Mouse (Mus musculus) CH12.LX (cell line): ENCODE measurements around the gene Adamts3. TPM values are rescaled to one million over a fixed set of nuclear protein-coding genes. Genes with fewer than 3 reads are reported as not detected.

Experiments used
- DNase-seq: peaks from one replicate; pipeline ENCODE4 v3.0.0-alpha.2; 2013; ENCODE audit errors: extremely low read depth
- H3K27ac ChIP-seq: 2 replicates; pipeline ENCODE4 v1.5.1; 2012; ENCODE audit warnings: low read depth, mild to moderate bottlenecking, control low read depth, moderate library complexity; ENCODE audit not compliant: insufficient read depth
- H3K27me3 ChIP-seq: replicated peaks from 2 replicates; pipeline ENCODE3; 2012; ENCODE audit warnings: inconsistent platforms
- H3K36me3 ChIP-seq, 2 experiments: replicated peaks in 1 of 2; 2 replicates each; pipeline versions ENCODE3 to v1.6.1; 2012; ENCODE audit warnings: inconsistent platforms in 1 of 2, low read length in 1 of 2, mild to moderate bottlenecking in 1 of 2, mixed read lengths in 1 of 2, moderate library complexity in 1 of 2; ENCODE audit not compliant: control insufficient read depth in 1 of 2, insufficient read depth in 1 of 2
- H3K4me1 ChIP-seq, 2 experiments: 2 replicates each; pipeline ENCODE4 v1.6.1; 2012; ENCODE audit warnings: inconsistent platforms in 1 of 2, moderate library complexity in 1 of 2; ENCODE audit not compliant: insufficient read depth in 2 of 2, control insufficient read depth in 1 of 2
- H3K4me2 ChIP-seq: 2 replicates; pipeline ENCODE4 v1.6.1; 2012; ENCODE audit warnings: low read depth, mild to moderate bottlenecking, control low read depth; ENCODE audit not compliant: poor library complexity, insufficient read depth, severe bottlenecking
- H3K4me3 ChIP-seq, 3 experiments: fragments of 150-350 bp in 1 of 3; sonication (generic) in 1 of 3; replicated peaks in 1 of 3; 2 replicates each; pipeline versions ENCODE3 to v1.5.1; 2011 to 2012; ENCODE audit warnings: low read depth in 2 of 3, low read length in 2 of 3, mild to moderate bottlenecking in 2 of 3, moderate library complexity in 2 of 3, control low read depth in 1 of 3, improper control_type of control experiment in 1 of 3, inconsistent platforms in 1 of 3, mixed read lengths in 1 of 3; ENCODE audit not compliant: poor library complexity in 1 of 3
- H3K79me2 ChIP-seq: replicated peaks from 2 replicates; pipeline ENCODE4 v1.6.1; 2012; ENCODE audit warnings: mild to moderate bottlenecking, moderate library complexity; ENCODE audit not compliant: control insufficient read depth, poor library complexity, insufficient read depth, severe bottlenecking; ENCODE audit errors: extremely low read depth
- H3K9ac ChIP-seq: 2 replicates; pipeline ENCODE4 v1.6.1; 2012; ENCODE audit warnings: low read depth, mild to moderate bottlenecking, control low read depth, moderate library complexity; ENCODE audit not compliant: insufficient read depth
- H3K9me3 ChIP-seq: replicated peaks from 2 replicates; pipeline ENCODE3; 2012; ENCODE audit warnings: low read length, inconsistent platforms, mixed read lengths
- BHLHE40 ChIP-seq: IDR thresholded peaks from 2 replicates; pipeline ENCODE4 v1.6.1; 2011; ENCODE audit warnings: mild to moderate bottlenecking, low read depth, low read length, improper control_type of control experiment
- CHD2 ChIP-seq: IDR thresholded peaks from 2 replicates; pipeline ENCODE4 v1.6.1; 2011; ENCODE audit warnings: low read length, improper control_type of control experiment
- ELF1 ChIP-seq: IDR thresholded peaks from 2 replicates; pipeline ENCODE4 v1.6.1; 2014; ENCODE audit warnings: low read depth, mild to moderate bottlenecking, inconsistent platforms, low read length, improper control_type of control experiment
- EP300 ChIP-seq: IDR thresholded peaks from 2 replicates; pipeline ENCODE4 v1.6.1; 2011; ENCODE audit warnings: low read length, improper control_type of control experiment
- ETS1 ChIP-seq: conservative IDR thresholded peaks from 2 replicates; pipeline ENCODE4 v1.6.1; 2012; ENCODE audit warnings: low read depth, mild to moderate bottlenecking, inconsistent platforms, low read length, improper control_type of control experiment, moderate library complexity
- HCFC1 ChIP-seq: IDR thresholded peaks from 2 replicates; pipeline ENCODE4 v1.6.1; 2012; ENCODE audit warnings: low read depth, mild to moderate bottlenecking, inconsistent platforms, low read length, improper control_type of control experiment
- JUND ChIP-seq: conservative IDR thresholded peaks from 2 replicates; pipeline ENCODE4 v1.6.1; 2011; ENCODE audit warnings: low read depth, low read length, improper control_type of control experiment
- MAX ChIP-seq: IDR thresholded peaks from 2 replicates; pipeline ENCODE4 v1.6.1; 2011; ENCODE audit warnings: low read length, improper control_type of control experiment
- MEF2A ChIP-seq: IDR thresholded peaks from 2 replicates; pipeline ENCODE4 v1.6.1; 2014; ENCODE audit warnings: low read depth, mild to moderate bottlenecking, inconsistent platforms, low read length, improper control_type of control experiment, borderline replicate concordance
- MYC ChIP-seq: IDR thresholded peaks from 2 replicates; pipeline ENCODE4 v1.6.1; 2011; ENCODE audit warnings: low read depth, mild to moderate bottlenecking, improper control_type of control experiment, low read length
- NRF1 ChIP-seq: IDR thresholded peaks from 2 replicates; pipeline ENCODE4 v1.6.1; 2014; ENCODE audit warnings: low read depth, mild to moderate bottlenecking, inconsistent platforms, low read length, improper control_type of control experiment, moderate library complexity
- POLR2A ChIP-seq: IDR thresholded peaks from 2 replicates; pipeline ENCODE4 v1.6.1; 2011; ENCODE audit warnings: low read depth, mild to moderate bottlenecking, improper control_type of control experiment, low read length
- RAD21 ChIP-seq: IDR thresholded peaks from 2 replicates; pipeline ENCODE4 v1.6.1; 2011; ENCODE audit warnings: low read depth, mild to moderate bottlenecking, low read length, improper control_type of control experiment, moderate library complexity
- RCOR1 ChIP-seq: conservative IDR thresholded peaks from 2 replicates; pipeline ENCODE4 v1.6.1; 2012; ENCODE audit warnings: low read depth, mild to moderate bottlenecking, inconsistent platforms, low read length, improper control_type of control experiment
- SIN3A ChIP-seq: IDR thresholded peaks from 2 replicates; pipeline ENCODE4 v1.6.1; 2012; ENCODE audit warnings: low read length, improper control_type of control experiment, inconsistent platforms
- UBTF ChIP-seq: IDR thresholded peaks from 2 replicates; pipeline ENCODE4 v1.6.1; 2012; ENCODE audit warnings: low read depth, mild to moderate bottlenecking, inconsistent platforms, low read length, improper control_type of control experiment, moderate library complexity
- ZC3H11A ChIP-seq: IDR thresholded peaks from 2 replicates; pipeline ENCODE4 v1.6.1; 2012; ENCODE audit warnings: low read depth, mild to moderate bottlenecking, inconsistent platforms, low read length, improper control_type of control experiment
- ZKSCAN1 ChIP-seq: IDR thresholded peaks from 2 replicates; pipeline ENCODE4 v1.6.1; 2012; ENCODE audit warnings: low read depth, inconsistent platforms, low read length, improper control_type of control experiment, borderline replicate concordance
- ZMIZ1 ChIP-seq: IDR thresholded peaks from 2 replicates; pipeline ENCODE4 v1.6.1; 2012; ENCODE audit warnings: low read depth, mild to moderate bottlenecking, inconsistent platforms, low read length, improper control_type of control experiment
- dilution Hi-C: fragments of 300-500 bp; cut with MboI; formaldehyde crosslinking; loops from 2 replicates; pipeline ENCODE4 v1.14.3; 2020; ENCODE audit warnings: low sequenced_read_pairs; ENCODE audit not compliant: extremely low pct_unique_long_range_greater_than_20kb, extremely low pct_ligation_motif_present
- in situ Hi-C: fragments of 300-500 bp; cut with MboI; formaldehyde crosslinking; loops from 3 replicates; pipeline ENCODE4 v1.14.3; 2019; ENCODE audit warnings: low sequenced_read_pairs, low pct_ligation_motif_present, low pct_unique_long_range_greater_than_20kb, mixed read lengths
- polyA plus RNA-seq: library from polyadenylated mRNA; unstranded; fragments of >175 nt; gene quantifications from 2 replicates; pipeline ENCODE4 v1.2.1, GENCODE M21; 2012; ENCODE audit warnings: low read depth; ENCODE audit not compliant: insufficient read length
- total RNA-seq, 2 experiments: library from RNA; depleted of rRNA; stranded (reverse); fragments of 300-350 nt in 1 of 2; fragments of >200 nt in 1 of 2; gene quantifications; 2 replicates each; pipeline ENCODE4 v1.2.3; 2012 to 2014

Gene Adamts3
- total and polyA plus RNA-seq, 3 experiments: not detected

- Histone ChIP-seq H3K9me3 (no peaks in the 10 kb centered on the region), H3K4me1 (no peaks in the 10 kb centered on the region), H3K79me2 (no peaks in the 10 kb centered on the region), H3K36me3 (no peaks in the 10 kb centered on the region), H3K27me3 (no peaks in the 10 kb centered on the region), H3K9ac (no peak overlapping the region), H3K4me2 (no peak overlapping the region), H3K4me3 (no peak overlapping the region), H3K27ac (no peak overlapping the region)
- in situ Hi-C loops (no loop called here), dilution Hi-C loops (no loop called here)
- no peak for DNase-seq
- TF ChIP-seq SIN3A (no peak), NRF1 (no peak), RCOR1 (no peak), ELF1 (no peak), ZMIZ1 (no peak), MYC (no peak), ZC3H11A (no peak), BHLHE40 (no peak), UBTF (no peak)
Observed at GRCm38 (mm10) chr5:89814552-89814951, 68.6 kb downstream of the Adamts3 start.

- no peaks in the 10 kb centered on the region for H3K79me2 ChIP-seq
- dilution Hi-C loops: no loop called here
Observed at GRCm38 (mm10) chr5:89800181-89800816, 82.8 kb downstream of the Adamts3 start.

More at GRCm38 (mm10) chr5:89800181-89800816, 82.8 kb downstream of the Adamts3 start:
- no peak overlapping the region for H3K4me2 ChIP-seq
- in situ Hi-C loops: no loop called here
- H3K4me3 ChIP-seq: no peak overlapping the region
- H3K9me3 ChIP-seq: peaks cover under 1% of the 10 kb centered on the region
- TF ChIP-seq BHLHE40: no peak
- TF ChIP-seq EP300: no peak
- TF ChIP-seq RAD21: no peak
- TF ChIP-seq HCFC1: no peak
- TF ChIP-seq RCOR1: no peak
- TF ChIP-seq MEF2A: no peak
- TF ChIP-seq JUND: no peak
- TF ChIP-seq NRF1: no peak
- no peak for TF ChIP-seq ETS1
- TF ChIP-seq ZKSCAN1: no peak
- TF ChIP-seq POLR2A: no peak
- TF ChIP-seq CHD2: no peak
- no peak for TF ChIP-seq ZC3H11A
- TF ChIP-seq MAX: no peak
- TF ChIP-seq SIN3A: no peak
- TF ChIP-seq, all 38 proteins: peak for 0
- H3K36me3 ChIP-seq: no peaks in the 10 kb centered on the region
- no peaks in the 10 kb centered on the region for H3K27me3 ChIP-seq
- no peak overlapping the region for H3K27ac ChIP-seq
- no peak overlapping the region for H3K9ac ChIP-seq
- no peak for DNase-seq
- no peaks in the 10 kb centered on the region for H3K4me1 ChIP-seq
